Mouse (Mus musculus): ENCODE measurements around the gene Rab34. TPM values are rescaled to one million over a fixed set of nuclear protein-coding genes. Genes with fewer than 3 reads are reported as not detected.
"Not testable (repeated sequence)": the region's sequence is repeated elsewhere in the genome, so short reads cannot be mapped to it uniquely, and the experiment has no call there.

Rab34 gene
- total RNA-seq, 2 experiments from 2014 or later = 53.4 to 55.9 TPM

GRCm38 (mm10) chr11:78178859-78179437 lies 9.3 kb upstream of the Rab34 start:
- peak; percentile 80 for DNase-seq
- intact Hi-C loops (cut with DNase I) = loop anchor here (5.0 kb wide), 1 partner anchor 142 kb away; the partner anchor contains the start of gene Flot2

GRCm38 (mm10) chr11:78179438-78179999 lies 8.7 kb upstream of the Rab34 start:
- no peak for DNase-seq
- intact Hi-C loops (cut with DNase I) = loop anchor here (5.0 kb wide), 1 partner anchor 142 kb away; the partner anchor contains the start of gene Flot2

- no peak for DNase-seq
- intact Hi-C loops (cut with DNase I) = no loop called here
These were observed 8.0 kb upstream of the Rab34 start for GRCm38 (mm10) chr11:78180081-78180761.

- no peak for DNase-seq
- intact Hi-C loops (cut with DNase I) = no loop called here
These were observed 6.3 kb upstream of the Rab34 start for GRCm38 (mm10) chr11:78181830-78182357.

- intact Hi-C loops (cut with DNase I) = no loop called here
- no peak for DNase-seq
These were observed 5.8 kb upstream of the Rab34 start for GRCm38 (mm10) chr11:78182450-78182849.

- intact Hi-C loops (cut with DNase I) = no loop called here
- peak; percentile 84 for DNase-seq
These were observed 5.0 kb upstream of the Rab34 start, which contains the start of gene Rpl23a for GRCm38 (mm10) chr11:78182961-78183844. TSS of gene Rpl23a (minus strand) at chr11:78183584.

GRCm38 (mm10) chr11:78183884-78184514 lies 4.2 kb upstream of the Rab34 start:
- DNase-seq = no peak
- intact Hi-C loops (cut with DNase I) = no loop called here

- DNase-seq; intact Hi-C loops (cut with DNase I): not testable (repeated sequence)
These were observed 3.5 kb upstream of the Rab34 start for GRCm38 (mm10) chr11:78184702-78185101.

GRCm38 (mm10) chr11:78189234-78190040 lies 1.2 kb downstream of the Rab34 start:
- intact Hi-C loops (cut with DNase I) = no loop called here
- peak; percentile 89 for DNase-seq

GRCm38 (mm10) chr11:78190041-78190440 lies 1.8 kb downstream of the Rab34 start:
- DNase-seq = no peak
- intact Hi-C loops (cut with DNase I) = no loop called here

GRCm38 (mm10) chr11:78193113-78193512 lies 4.9 kb downstream of the Rab34 start, which contains the start of gene Proca1:
TSS of gene Proca1 (plus strand) at chr11:78193392.
- intact Hi-C loops (cut with DNase I) = no loop called here
- no peak for DNase-seq

- intact Hi-C loops (cut with DNase I) = no loop called here
- peak; percentile 57 for DNase-seq
These were observed 6.3 kb downstream of the Rab34 start for GRCm38 (mm10) chr11:78194411-78195100.

- intact Hi-C loops (cut with DNase I) = no loop called here
- no peak for DNase-seq
These were observed 7.1 kb downstream of the Rab34 start for GRCm38 (mm10) chr11:78195101-78195863.

- intact Hi-C loops (cut with DNase I) = no loop called here
- DNase-seq = no peak
These were observed 14.1 kb downstream of the Rab34 start for GRCm38 (mm10) chr11:78202372-78202771.

GRCm38 (mm10) chr11:78204287-78204686 lies 16.1 kb downstream of the Rab34 start:
- intact Hi-C loops (cut with DNase I) = no loop called here
- no peak for DNase-seq

GRCm38 (mm10) chr11:78205361-78206206 lies 17.4 kb downstream of the Rab34 start:
- DNase-seq = no peak
- intact Hi-C loops (cut with DNase I) = no loop called here

- intact Hi-C loops (cut with DNase I) = no loop called here
- DNase-seq = no peak
These were observed 19.0 kb downstream of the Rab34 start for GRCm38 (mm10) chr11:78207190-78207589.

Data from left cerebral cortex, postnatal 4 days (tissue).